Mouse (Mus musculus) kidney, postnatal 36 days (tissue): Measurements from ENCODE around the gene AI182371.
A peak's percentile ranks its signal among the peaks of the same experiment; 100 is the strongest.

Experiments used
- DNase-seq, 2 experiments: peaks; one replicate each; pipeline ENCODE4 v3.0.0; 2021 to 2022; ENCODE audit warnings: mixed read lengths in 2 of 2

The AI182371 gene

DNA sequence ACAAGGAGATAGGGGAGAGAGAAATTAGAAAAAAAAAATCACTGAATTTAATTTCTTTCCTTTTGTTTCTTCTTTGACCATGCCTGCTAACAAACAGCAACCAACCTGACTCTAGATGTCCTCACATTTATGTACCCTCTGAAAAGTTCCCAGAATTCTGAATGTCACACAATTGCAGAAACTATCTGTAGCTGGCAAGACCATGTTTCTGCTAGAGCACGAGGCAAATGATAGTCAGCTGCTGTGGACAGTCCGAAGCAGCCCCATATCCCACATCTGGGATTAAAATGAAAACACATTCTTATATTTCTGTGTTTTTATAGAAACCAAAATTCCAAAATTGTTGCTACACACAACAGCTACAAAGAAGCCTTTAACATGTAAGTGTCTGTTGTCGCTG, at the start of gene AI182371:
Gene AI182371 (minus strand): TSS at position 101 of the 400 bp plus-strand sequence.
- DNase-seq: no peak

DNA sequence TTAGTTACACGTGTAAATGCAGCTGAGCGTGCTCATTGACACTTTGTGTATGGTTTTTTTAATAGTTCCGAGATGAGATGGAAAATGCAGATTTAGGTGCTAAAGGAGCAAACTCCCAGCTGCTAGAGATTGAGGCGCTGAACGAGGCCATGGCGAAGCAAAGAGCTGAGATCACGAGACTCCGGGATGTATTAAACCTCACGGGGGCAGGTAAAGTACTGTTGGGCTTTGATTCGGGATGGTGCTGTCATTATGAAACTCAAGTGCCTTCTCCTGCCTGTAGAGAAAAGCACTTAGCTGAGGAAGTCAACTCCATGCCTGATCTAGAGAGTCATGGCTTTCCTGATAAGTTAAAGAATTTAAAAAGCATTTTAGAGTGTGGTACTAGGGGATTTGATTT, 47.5 kb upstream of the AI182371 start:
- DNase-seq: no peak

DNA sequence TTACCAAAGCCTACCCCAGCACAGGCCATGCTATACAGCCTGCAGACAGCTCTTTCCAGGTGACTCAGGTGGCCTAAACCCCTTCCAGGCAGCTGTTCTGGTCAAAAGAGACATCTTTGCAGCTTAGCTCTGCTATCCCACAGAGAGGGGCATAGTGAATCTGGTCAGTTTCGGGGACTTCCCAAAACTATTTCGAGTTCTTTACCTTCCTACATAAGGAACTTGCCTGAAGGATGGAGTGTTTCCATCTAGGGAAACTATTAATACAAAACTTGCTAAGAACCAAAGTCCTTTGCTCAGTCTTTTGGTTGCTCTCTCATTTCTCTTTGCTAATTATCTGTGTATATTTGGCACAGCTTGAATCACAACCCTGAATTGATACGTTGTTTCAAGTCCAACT, 40.3 kb upstream of the AI182371 start:
- no peak for DNase-seq

DNA sequence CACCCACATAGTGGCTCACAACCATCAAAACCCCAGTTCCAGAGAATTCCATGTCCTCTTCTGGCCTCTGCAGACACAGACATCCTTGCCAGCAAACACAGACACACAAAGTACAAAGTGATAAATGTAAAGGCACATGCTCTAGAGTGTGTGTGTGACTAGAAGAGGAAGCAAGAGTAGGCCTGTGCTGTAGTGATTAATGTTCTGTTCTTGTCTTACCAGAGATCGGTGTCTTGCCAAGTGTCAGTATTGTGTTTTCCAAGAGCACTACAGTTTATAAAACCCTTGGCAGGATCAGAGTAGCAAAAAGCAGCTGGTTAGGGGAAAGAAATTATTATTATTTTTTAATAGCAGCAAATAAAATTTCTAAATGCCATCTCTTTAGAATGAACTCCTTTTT, 37.2 kb upstream of the AI182371 start:
- DNase-seq: no peak

- DNase-seq: no peak
These were observed 32.5 kb upstream of the AI182371 start for GRCm38 (mm10) chr2:35133891-35134290.

- no peak for DNase-seq
These were observed 31.3 kb upstream of the AI182371 start for GRCm38 (mm10) chr2:35132662-35133055.

DNA sequence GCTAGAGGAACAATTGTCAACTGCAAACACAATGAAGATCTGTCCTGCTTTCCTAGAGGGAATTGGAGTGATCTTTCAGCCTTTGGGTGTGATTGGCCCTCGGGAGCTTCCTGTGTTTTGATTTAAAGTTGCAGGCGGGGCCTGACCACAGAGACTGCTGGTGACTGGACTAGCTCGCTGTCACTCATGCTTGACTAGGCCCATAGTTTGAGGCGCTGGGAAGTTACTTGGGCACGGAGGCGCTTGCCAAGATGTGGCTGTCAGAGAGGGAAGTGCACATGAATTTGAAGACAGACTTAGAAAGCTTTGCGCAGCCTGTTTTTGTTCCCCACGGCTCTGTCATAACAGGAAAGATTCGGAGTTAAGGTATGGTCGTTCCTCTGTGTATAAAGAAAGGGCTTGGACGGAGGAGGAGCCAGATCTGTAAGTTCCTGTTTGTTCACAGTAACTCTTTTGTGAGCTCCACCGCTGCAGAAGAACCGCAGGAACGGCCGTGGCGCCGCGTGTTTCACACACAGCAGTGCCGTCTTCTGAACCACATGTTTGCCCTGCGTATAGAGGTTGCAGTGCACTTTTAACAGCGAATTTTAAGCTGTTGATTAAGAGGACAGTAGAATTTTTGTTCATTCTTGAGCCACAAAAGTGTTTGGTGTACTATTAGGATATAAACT, 30.8 kb upstream of the AI182371 start:
- peak; percentile 98 for DNase-seq

GRCm38 (mm10) chr2:35131491-35131890, 30.1 kb upstream of the AI182371 start:
- DNase-seq: no peak

GRCm38 (mm10) chr2:35124716-35125115, 23.4 kb upstream of the AI182371 start:
- DNase-seq: peak in 1 of 2 experiments; percentile 11

DNA sequence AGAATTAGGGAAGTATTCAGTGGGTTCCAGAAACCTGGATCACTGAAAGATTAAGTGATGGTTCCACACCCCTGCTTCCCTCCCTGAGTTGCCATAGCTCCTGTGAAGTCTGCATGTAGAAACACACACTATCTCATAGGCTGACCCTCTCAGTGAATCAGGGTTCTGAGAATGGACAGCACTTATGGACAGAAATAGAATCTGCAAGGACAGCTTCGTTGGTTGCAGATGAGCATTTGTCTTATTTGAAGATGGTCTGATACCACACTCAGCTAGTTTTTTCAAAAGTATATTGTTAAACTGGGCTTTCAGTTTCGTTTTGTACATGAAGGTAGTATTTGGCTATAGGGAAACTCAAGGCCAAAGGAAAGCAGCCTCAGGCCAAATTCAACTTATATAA, 9.2 kb upstream of the AI182371 start:
- DNase-seq: no peak

DNA sequence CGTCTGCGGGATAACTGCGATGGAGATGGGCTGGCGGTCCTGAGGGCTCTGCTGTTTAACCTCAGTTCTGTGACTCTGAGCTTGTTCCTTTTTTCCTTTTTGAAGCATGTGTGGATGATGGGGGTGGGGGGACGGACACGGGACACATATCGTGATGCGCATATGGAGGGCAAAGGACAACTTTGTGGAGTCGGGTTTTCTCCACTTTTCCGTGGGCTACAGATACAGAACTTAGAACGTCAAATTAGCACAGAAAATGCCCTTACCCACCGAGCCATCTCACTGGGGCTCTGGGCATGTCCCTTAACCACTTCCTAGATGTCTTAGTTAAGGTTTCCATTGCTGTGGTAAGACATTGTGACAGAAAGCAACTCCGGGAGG, 8.6 kb upstream of the AI182371 start:
- DNase-seq: no peak

DNA sequence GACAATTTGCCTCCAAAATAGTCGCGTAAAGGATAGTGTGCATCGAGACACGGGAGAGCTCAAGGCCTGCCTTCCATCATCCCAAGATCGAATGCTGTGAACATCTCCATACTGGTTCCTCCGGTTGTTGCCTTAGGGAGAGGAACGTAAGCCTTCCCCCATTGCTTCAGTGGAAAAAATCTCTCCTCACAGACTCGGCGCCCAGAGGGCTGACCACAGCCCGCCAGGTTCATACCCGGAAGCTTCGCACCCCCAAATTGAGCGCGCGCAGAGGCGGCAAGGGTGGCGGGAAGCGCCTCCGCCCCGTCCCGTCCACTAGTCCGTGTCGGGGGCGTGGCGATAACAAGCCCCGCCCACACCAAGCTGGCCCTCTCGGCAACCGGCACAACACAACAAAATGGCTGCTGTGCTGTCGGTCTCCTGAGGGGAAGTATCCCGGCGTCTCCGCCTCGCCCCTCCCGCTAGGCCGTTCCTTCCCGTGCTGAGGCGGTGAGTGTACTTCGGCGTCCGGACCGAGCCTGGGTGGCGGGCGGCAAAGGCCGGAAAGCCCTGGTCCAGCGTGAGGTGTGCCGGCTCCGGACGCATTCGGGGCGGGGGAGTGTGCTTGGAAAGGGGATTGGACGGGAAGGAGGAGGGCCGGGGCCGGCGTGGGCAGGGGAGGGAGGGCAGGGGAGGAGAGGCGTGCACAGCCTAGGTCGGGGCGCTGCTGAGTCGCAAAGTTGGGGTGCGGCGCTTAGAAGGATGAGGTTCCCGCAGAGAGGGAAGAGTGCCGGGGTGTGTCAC, 8.0 kb upstream of the AI182371 start, which contains the start of gene Cntrl:
Gene Cntrl (plus strand): TSS at position 352 of the 783 bp plus-strand sequence.
- DNase-seq: peak; percentile 95 to 99

DNA sequence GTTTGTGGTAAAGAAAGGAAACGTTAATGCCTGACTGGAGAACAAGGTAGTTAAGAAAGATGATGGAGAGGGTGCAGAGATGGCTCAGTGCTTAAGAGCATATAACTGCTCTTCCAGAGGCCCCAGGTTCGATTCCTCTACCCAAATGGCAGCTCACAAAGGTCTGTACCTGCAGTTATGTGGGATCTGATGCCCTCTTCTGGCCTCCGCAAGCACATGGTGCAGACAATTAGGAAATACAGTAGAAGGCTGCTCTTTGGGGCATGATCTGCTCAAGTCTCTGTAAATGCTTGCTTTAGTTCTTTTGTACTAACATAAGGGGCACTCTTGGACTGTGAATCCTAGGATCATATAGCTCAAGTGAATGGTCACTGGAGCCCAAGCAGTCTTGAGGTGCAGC, 7.4 kb upstream of the AI182371 start:
- DNase-seq: peak; percentile 60 to 61

DNA sequence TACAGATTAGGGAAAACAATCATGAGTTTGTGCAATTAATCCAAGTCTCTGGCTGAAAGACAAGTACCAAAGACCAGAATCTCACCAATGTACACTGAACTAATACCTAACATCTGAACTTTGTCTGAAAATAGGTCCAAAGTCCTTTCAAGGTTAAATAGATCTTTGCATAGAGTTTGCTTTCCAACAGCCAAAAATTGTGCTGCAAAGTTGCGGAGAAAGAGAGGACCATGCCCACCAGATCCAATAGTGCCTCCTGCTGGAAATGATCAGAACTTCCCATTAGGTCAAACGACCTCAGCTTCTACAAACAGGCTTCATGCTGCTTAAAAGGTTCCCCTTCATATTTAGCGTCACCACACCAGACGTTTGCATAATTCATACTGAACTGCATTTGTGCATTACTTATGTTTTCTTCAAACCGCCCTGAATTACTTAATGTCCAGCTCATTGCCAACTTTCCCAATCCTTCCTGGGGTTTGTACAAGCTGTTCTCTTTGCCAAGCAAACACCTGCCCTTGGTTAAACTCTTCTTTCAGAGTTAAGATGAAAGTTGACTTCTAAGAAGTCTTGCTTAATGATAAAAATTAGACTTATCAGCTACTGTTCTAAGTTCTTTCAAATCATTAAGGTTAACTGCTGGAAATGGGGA, 6.8 kb upstream of the AI182371 start:
- DNase-seq: peak in 1 of 2 experiments; percentile 26

DNA sequence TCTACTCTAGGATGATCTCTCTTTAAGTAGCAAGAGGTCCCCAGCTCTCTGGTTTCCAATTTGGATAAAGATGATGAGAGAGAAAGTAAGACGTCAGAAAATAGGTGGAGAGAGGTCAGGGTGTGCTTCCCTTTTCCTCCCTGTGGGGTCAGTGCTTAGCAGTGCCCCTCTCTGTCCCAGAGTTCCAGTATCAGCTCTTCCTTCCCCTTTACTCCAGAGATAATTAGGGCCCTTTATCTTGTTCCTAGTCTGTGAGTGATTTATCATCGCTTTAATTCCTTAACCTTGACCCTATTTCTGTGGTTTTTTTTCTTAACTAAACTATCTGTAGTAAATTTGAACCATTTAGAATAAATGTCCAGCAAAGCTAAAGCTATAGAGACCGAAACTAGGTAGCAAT, 3.5 kb upstream of the AI182371 start:
- DNase-seq: no peak

DNA sequence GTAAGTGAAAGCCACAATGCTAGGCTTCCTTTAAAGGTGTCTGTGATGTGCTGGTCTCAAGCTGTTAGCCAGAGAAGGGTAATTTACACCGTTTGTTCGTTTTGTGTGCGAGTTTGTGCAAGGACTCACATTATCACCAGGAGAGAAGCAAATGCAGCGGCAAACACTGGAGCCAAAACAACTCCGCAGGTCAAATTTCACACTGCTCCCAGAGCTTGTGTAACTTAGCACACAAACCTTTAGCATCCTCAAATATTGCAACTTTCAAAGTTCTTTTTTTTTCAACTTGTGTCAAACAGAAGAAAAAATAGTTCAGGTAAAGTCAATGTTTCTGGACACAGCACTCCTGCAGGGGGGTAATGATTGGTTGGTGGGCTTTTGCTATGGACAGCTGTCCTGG, 2.2 kb upstream of the AI182371 start:
- DNase-seq: no peak

DNA sequence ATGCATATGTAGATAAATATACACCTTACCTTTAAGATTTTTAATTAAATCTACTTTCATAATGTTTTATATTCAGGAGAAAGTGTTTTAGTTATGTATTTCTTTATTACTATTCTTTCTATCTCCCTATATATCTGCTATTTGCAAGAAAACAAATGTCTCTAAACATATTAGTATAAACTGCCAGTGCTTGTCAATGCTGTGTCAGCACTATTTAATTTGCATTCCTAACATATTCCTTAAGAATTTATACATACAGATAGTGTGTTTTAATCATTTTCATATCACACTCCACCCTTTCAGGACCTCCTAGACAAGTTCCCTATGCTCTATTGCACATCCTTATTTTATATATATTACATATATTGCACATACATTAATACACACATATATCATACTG, 1.4 kb upstream of the AI182371 start:
- DNase-seq: no peak

DNA sequence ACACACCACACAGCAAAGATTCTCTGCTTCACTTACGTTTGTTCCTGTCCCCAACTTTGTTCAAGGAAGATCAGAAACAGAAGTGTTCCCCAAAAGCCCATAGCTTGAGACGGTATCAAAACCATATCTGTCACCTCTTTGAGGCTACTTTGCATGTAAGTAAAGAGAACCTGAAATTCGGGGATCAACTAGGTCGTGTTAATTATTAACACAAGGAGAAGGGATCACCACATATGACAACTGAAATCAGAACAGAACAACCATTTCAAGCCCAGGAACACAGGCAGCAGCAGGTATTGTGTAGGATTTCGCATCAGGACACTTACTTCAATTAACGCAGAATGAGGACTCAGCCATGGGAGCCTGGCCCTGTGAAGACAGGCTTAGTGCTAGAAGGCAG, 814 bp downstream of the AI182371 start:
- DNase-seq: no peak

DNA sequence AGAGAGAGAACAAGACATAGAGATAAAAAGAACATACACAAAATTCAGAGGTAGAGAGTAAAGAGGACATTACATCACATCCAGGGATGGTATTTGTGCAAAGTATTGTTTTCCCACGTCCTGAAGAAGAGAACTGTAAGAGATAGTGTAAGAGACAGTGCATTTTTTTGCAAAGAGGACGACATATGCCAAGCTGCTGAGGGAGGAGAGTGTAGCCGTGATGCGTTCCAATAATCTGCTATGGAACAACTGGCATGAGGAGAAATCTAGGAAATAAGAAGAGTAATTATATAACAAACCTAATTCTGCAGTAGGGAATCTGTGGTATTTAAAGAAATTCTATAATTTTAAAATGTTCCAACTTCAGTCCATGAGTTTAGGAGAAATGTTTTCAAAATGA, 13.9 kb downstream of the AI182371 start:
- no peak for DNase-seq

DNA sequence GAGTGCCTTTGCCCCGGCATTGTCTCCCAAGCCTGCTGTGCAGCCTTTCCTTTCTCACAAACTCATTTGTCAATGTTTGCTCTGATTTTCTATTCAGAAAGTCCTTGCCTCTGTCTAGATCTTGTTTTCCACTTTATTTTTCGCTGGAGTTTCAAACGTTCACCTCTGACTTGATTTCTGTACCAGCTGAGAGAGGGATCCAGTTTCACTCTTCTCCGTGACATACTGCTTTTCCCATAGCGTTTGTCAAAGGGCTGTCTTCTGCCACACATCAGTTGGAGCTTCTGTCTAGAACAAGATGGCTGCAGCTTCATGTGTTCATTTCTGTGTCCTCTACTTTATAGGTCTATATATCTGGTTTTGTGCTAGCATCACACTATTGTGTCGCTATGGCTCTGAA, 22.2 kb downstream of the AI182371 start:
- DNase-seq: no peak

GRCm38 (mm10) chr2:35074328-35074727, 27.0 kb downstream of the AI182371 start:
- no peak for DNase-seq

DNA sequence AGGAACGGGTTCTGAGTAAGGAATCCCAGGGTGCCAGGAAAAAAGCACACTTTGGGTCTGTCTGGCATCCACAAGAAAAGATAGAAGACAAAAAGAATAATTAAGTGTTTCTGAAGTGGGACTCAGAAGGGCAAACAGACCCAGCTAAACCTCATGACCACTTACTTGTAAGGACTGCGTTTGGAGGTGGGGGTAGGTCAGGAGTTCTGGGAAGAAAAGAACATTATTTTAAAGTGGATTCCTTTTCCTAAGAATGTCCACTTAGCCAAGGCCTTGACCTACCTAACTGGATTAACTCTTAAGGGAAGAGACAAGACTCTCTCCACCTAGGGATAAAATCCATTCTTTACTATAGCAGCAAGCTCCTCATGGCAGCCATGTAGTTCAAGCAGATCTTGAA, 28.8 kb downstream of the AI182371 start:
- DNase-seq: no peak

DNA sequence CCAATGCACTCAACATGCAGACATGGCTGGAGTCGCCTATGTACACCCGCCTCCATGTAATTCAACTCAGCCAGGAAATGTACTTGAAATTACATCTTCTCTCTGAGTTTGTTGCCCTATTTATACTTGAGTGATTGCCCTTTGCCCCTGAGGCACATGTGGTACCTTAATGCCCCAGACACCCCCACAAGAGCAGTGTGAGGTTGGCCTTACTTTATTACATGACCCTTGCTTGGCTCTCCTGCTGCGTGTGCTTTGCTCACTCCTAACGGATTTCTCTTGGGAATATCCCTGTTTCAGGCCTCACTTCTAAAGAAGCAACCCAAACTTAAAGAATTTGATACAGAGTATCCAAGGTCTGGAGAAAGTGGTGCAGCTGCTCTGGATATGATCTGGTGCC, 31.1 kb downstream of the AI182371 start:
- peak in 1 of 2 experiments; percentile 1 for DNase-seq

GRCm38 (mm10) chr2:35069124-35069523, 32.2 kb downstream of the AI182371 start:
- no peak for DNase-seq
